Mouse (Mus musculus) embryonic facial prominence, embryonic 13.5 days (tissue): ENCODE results near the gene Elmod1. TPM values are rescaled to one million over a fixed set of nuclear protein-coding genes. Genes with fewer than 3 reads are reported as not detected.
"Not testable (repeated sequence)": the region's sequence is repeated elsewhere in the genome, so short reads cannot be mapped to it uniquely, and the experiment has no call there.

Experiments used
- ATAC-seq: fragments of 200-750 bp; cut with Nextera tagmentation; 2 replicates; pipeline ENCODE4 v1.8.0; 2017; ENCODE audit warnings: low read depth; ENCODE audit not compliant: insufficient number of reproducible peaks, insufficient read depth, low FRiP score, low TSS enrichment
- H3K27ac ChIP-seq: fragments of 300-500 bp; sonication (generic); 2 replicates; pipeline ENCODE4 v1.5.1; 2015; ENCODE audit warnings: moderate library complexity, mild to moderate bottlenecking, inconsistent platforms
- H3K27me3 ChIP-seq: fragments of 300-500 bp; sonication (generic); 2 replicates; pipeline ENCODE4 v1.6.1; 2015; ENCODE audit warnings: mild to moderate bottlenecking, inconsistent platforms
- H3K36me3 ChIP-seq: fragments of 300-500 bp; sonication (generic); 2 replicates; pipeline ENCODE4 v1.6.1; 2015; ENCODE audit warnings: mild to moderate bottlenecking, inconsistent platforms
- H3K4me1 ChIP-seq: fragments of 300-500 bp; sonication (generic); 2 replicates; pipeline ENCODE4 v1.6.1; 2015; ENCODE audit warnings: inconsistent platforms
- H3K4me2 ChIP-seq: fragments of 300-500 bp; sonication (generic); 2 replicates; pipeline ENCODE4 v1.6.1; 2015; ENCODE audit warnings: moderate library complexity, mild to moderate bottlenecking, inconsistent platforms
- H3K4me3 ChIP-seq: fragments of 300-500 bp; sonication (generic); 2 replicates; pipeline ENCODE4 v1.5.1; 2015; ENCODE audit warnings: mild to moderate bottlenecking, inconsistent platforms
- H3K9ac ChIP-seq: fragments of 300-500 bp; sonication (generic); 2 replicates; pipeline ENCODE4 v1.6.1; 2015; ENCODE audit warnings: mild to moderate bottlenecking, inconsistent platforms
- H3K9me3 ChIP-seq: fragments of 300-500 bp; sonication (generic); 2 replicates; pipeline ENCODE4 v1.6.1; 2016; ENCODE audit warnings: inconsistent platforms
- WGBS: fragments of 180-500 bp; shearing (Covaris S2); methylation state at CpG from one replicate; pipeline ENCODE4 v1.1.7; 2015; ENCODE audit warnings: mixed read lengths; 5-methylcytosine and 5-hydroxymethylcytosine counted together
- polyA plus RNA-seq: library from polyadenylated mRNA; unstranded; fragments of >200 nt; fragmentation: Nextera tagmentation; extraction: Ambion mirVana; gene quantifications from 2 replicates; pipeline ENCODE4 v1.2.1, GENCODE M21; 2015

The Elmod1 gene
- polyA plus RNA-seq: 0.67 and 0.89 TPM in 2 replicates

- Histone ChIP-seq H3K36me3 (no peaks in the 10 kb centered on the region), H3K27ac (no peak within 1 kb of the TSS), H3K4me2 (peak within 1 kb of the TSS; percentile 92), H3K9me3 (no peaks in the 10 kb centered on the region), H3K9ac (peak within 1 kb of the TSS; percentile 64), H3K4me3 (peak within 1 kb of the TSS; percentile 53), H3K4me1 (peaks cover 7% of the 10 kb centered on the region), H3K27me3 (peaks cover 41% of the 10 kb centered on the region)
- ATAC-seq: peak; percentile 67; the same call in 1 of the 2 replicates
- WGBS: under 1% methylated on average over 36 of the region's 36 CpGs
Observed at GRCm38 (mm10) chr9:53975122-53975518, at the start of gene Elmod1. Elmod1 (minus strand) TSS chr9:53975301.

- H3K4me3 ChIP-seq: no peak overlapping the region
- no peaks in the 10 kb centered on the region for H3K4me1 ChIP-seq
- H3K9ac ChIP-seq: no peak overlapping the region
- H3K4me2 ChIP-seq: no peak overlapping the region
- no peak overlapping the region for H3K27ac ChIP-seq
- no peak for ATAC-seq
- H3K36me3 ChIP-seq: no peaks in the 10 kb centered on the region
- WGBS: 57% methylated on average over 3 of the region's 3 CpGs
- no peaks in the 10 kb centered on the region for H3K27me3 ChIP-seq
- H3K9me3 ChIP-seq: no peaks in the 10 kb centered on the region
Observed at GRCm38 (mm10) chr9:54022795-54023194, 47.7 kb upstream of the Elmod1 start.

GRCm38 (mm10) chr9:53994528-53994927 is 19.4 kb upstream of the Elmod1 start:
- peaks cover 3% of the 10 kb centered on the region; the same call in 1 of the 2 replicates for H3K4me1 ChIP-seq
- no peaks in the 10 kb centered on the region for H3K9me3 ChIP-seq
- H3K27ac ChIP-seq: no peak overlapping the region
- 43% methylated on average over 1 of the region's 1 CpGs for WGBS
- no peak overlapping the region for H3K9ac ChIP-seq
- no peaks in the 10 kb centered on the region for H3K36me3 ChIP-seq
- no peak overlapping the region for H3K4me3 ChIP-seq
- ATAC-seq: no peak
- no peak overlapping the region for H3K4me2 ChIP-seq
- no peaks in the 10 kb centered on the region for H3K27me3 ChIP-seq

GRCm38 (mm10) chr9:53992567-53992966 is 17.5 kb upstream of the Elmod1 start:
- not testable (repeated sequence) for H3K9me3 ChIP-seq, H3K27ac ChIP-seq, ATAC-seq, H3K36me3 ChIP-seq, H3K27me3 ChIP-seq, H3K4me2 ChIP-seq, H3K9ac ChIP-seq, H3K4me1 ChIP-seq, H3K4me3 ChIP-seq

- H3K27ac ChIP-seq: no peak overlapping the region
- H3K9me3 ChIP-seq: no peaks in the 10 kb centered on the region
- no peak for ATAC-seq
- 4% methylated on average over 3 of the region's 3 CpGs for WGBS
- H3K9ac ChIP-seq: no peak overlapping the region
- H3K27me3 ChIP-seq: peaks cover 4% of the 10 kb centered on the region
- H3K4me1 ChIP-seq: peaks cover 3% of the 10 kb centered on the region; the same call in 1 of the 2 replicates
- H3K4me3 ChIP-seq: no peak overlapping the region
- no peaks in the 10 kb centered on the region for H3K36me3 ChIP-seq
- no peak overlapping the region for H3K4me2 ChIP-seq
Observed at GRCm38 (mm10) chr9:53990921-53991320, 15.8 kb upstream of the Elmod1 start.

- Histone ChIP-seq H3K4me1 (peaks cover 3% of the 10 kb centered on the region; the same call in 1 of the 2 replicates), H3K4me2 (no peak overlapping the region), H3K9me3 (no peaks in the 10 kb centered on the region), H3K27me3 (peaks cover 7% of the 10 kb centered on the region), H3K27ac (no peak overlapping the region), H3K4me3 (no peak overlapping the region), H3K9ac (no peak overlapping the region), H3K36me3 (no peaks in the 10 kb centered on the region)
- 33% methylated on average over 3 of the region's 3 CpGs for WGBS
- ATAC-seq: no peak
Observed at GRCm38 (mm10) chr9:53986972-53987371, 11.9 kb upstream of the Elmod1 start.

- H3K4me2 ChIP-seq: no peak overlapping the region
- no peak overlapping the region for H3K27ac ChIP-seq
- H3K27me3 ChIP-seq: peaks cover 7% of the 10 kb centered on the region
- no peaks in the 10 kb centered on the region for H3K4me1 ChIP-seq
- no peak overlapping the region for H3K9ac ChIP-seq
- no peak overlapping the region for H3K4me3 ChIP-seq
- WGBS: 35% methylated on average over 9 of the region's 9 CpGs
- no peaks in the 10 kb centered on the region for H3K36me3 ChIP-seq
- no peak for ATAC-seq
- no peaks in the 10 kb centered on the region for H3K9me3 ChIP-seq
Observed at GRCm38 (mm10) chr9:53984868-53985267, 9.8 kb upstream of the Elmod1 start.

- H3K27ac ChIP-seq: no peak overlapping the region
- peak overlapping the region; percentile 53 for H3K4me3 ChIP-seq
- H3K36me3 ChIP-seq: no peaks in the 10 kb centered on the region
- no peaks in the 10 kb centered on the region for H3K9me3 ChIP-seq
- peaks cover 7% of the 10 kb centered on the region for H3K4me1 ChIP-seq
- H3K9ac ChIP-seq: peak overlapping the region; percentile 64
- WGBS: under 1% methylated on average over 42 of the region's 42 CpGs
- ATAC-seq: 0 out of 2 replicates have a peak, but pooled peaks have one; percentile 48
- peak overlapping the region; percentile 92 for H3K4me2 ChIP-seq
- H3K27me3 ChIP-seq: peaks cover 41% of the 10 kb centered on the region
Observed at GRCm38 (mm10) chr9:53974328-53975121, 576 bp downstream of the Elmod1 start.

GRCm38 (mm10) chr9:53973929-53974327 is 1.2 kb downstream of the Elmod1 start:
- Histone ChIP-seq H3K27ac (no peak overlapping the region), H3K36me3 (no peaks in the 10 kb centered on the region), H3K9me3 (no peaks in the 10 kb centered on the region), H3K4me3 (peak overlapping the region; percentile 53), H3K4me2 (peak overlapping the region; percentile 92), H3K9ac (no peak overlapping the region), H3K4me1 (peaks cover 7% of the 10 kb centered on the region), H3K27me3 (peaks cover 41% of the 10 kb centered on the region)
- no peak for ATAC-seq
- 20% methylated on average over 13 of the region's 13 CpGs for WGBS

- Histone ChIP-seq H3K27me3 (peaks cover 41% of the 10 kb centered on the region), H3K4me1 (peaks cover 7% of the 10 kb centered on the region), H3K9ac (no peak overlapping the region), H3K9me3 (no peaks in the 10 kb centered on the region), H3K27ac (no peak overlapping the region), H3K4me2 (no peak overlapping the region), H3K4me3 (no peak overlapping the region), H3K36me3 (no peaks in the 10 kb centered on the region)
- 48% methylated on average over 5 of the region's 5 CpGs for WGBS
- no peak for ATAC-seq
Observed at GRCm38 (mm10) chr9:53973241-53973640, 1.9 kb downstream of the Elmod1 start.

GRCm38 (mm10) chr9:53972358-53972757 is 2.7 kb downstream of the Elmod1 start:
- Histone ChIP-seq H3K4me2 (no peak overlapping the region), H3K36me3 (no peaks in the 10 kb centered on the region), H3K4me1 (peaks cover 7% of the 10 kb centered on the region), H3K27me3 (peaks cover 41% of the 10 kb centered on the region), H3K9ac (no peak overlapping the region), H3K27ac (no peak overlapping the region), H3K4me3 (no peak overlapping the region), H3K9me3 (no peaks in the 10 kb centered on the region)
- no peak for ATAC-seq

- H3K4me2 ChIP-seq: no peak overlapping the region
- H3K27me3 ChIP-seq: peaks cover 6% of the 10 kb centered on the region
- H3K4me1 ChIP-seq: no peaks in the 10 kb centered on the region
- no peak overlapping the region for H3K9ac ChIP-seq
- 57% methylated on average over 9 of the region's 9 CpGs for WGBS
- no peaks in the 10 kb centered on the region for H3K9me3 ChIP-seq
- no peak overlapping the region for H3K27ac ChIP-seq
- no peaks in the 10 kb centered on the region for H3K36me3 ChIP-seq
- H3K4me3 ChIP-seq: no peak overlapping the region
- ATAC-seq: no peak
Observed at GRCm38 (mm10) chr9:53967610-53968368, 7.3 kb downstream of the Elmod1 start.
